8 mouse cellular contexts compared by ENCODE assay signal in genomic region chr7:46795287-46796205, GRCm38 (mm10). TPM values are rescaled to one million over a fixed set of nuclear protein-coding genes. Genes with fewer than 3 reads are reported as not detected.
DNase-seq lines count a peak whose midpoint lies in the region; ATAC-seq and TF ChIP-seq lines count a peak whose summit lies in the region.

Gene Hps5 (minus strand): TSS chr7:46796064.
Gene Gtf2h1 (plus strand): TSS chr7:46796103.

- TF ChIP-seq EP300 in liver, postnatal 0 days (IDR thresholded peaks at IDR 0.05; ENCODE audit: low read depth) = peak; percentile 50; the same call in 1 of the 2 replicates

- intact Hi-C loops in heart, postnatal 10 days (cut with DNase I) = loop anchor here (5.0 kb wide), 3 partner anchors 52 to 217 kb away; no protein-coding TSS in a partner anchor

- no peaks in the 10 kb centered on the region for H3K27me3 ChIP-seq in E14TG2a.4 (ENCODE audit: insufficient read depth, low read length)
- no peaks in the 10 kb centered on the region for H3K27me3 ChIP-seq in forebrain, embryonic 13.5 days
- H3K27me3 ChIP-seq in liver, postnatal 0 days (ENCODE audit: insufficient read depth, low read length) = no peaks in the 10 kb centered on the region
- H3K27me3 ChIP-seq in neural tube, embryonic 14.5 days (ENCODE audit: control insufficient read depth, insufficient read depth, low read length) = no peaks in the 10 kb centered on the region

- H3K36me3 ChIP-seq in E14TG2a.4 (ENCODE audit: insufficient read depth, low read length) = peaks cover 25% of the 10 kb centered on the region
- peaks cover 14% of the 10 kb centered on the region for H3K36me3 ChIP-seq in forebrain, embryonic 13.5 days (ENCODE audit: poor library complexity, severe bottlenecking)
- H3K36me3 ChIP-seq in liver, postnatal 0 days (replicated peaks; ENCODE audit: insufficient read depth, low read length) = peaks cover 8% of the 10 kb centered on the region
- H3K36me3 ChIP-seq in neural tube, embryonic 14.5 days (ENCODE audit: control insufficient read depth, insufficient read depth, low read length) = 0 out of 2 replicates have a peak, but pooled peaks cover 2% of the 10 kb centered on the region

- under 1% methylated on average over 57 of the region's 75 CpGs for WGBS in forebrain, embryonic 13.5 days
- WGBS in large intestine, adult 2 months = under 1% methylated on average over 74 of the region's 75 CpGs
- under 1% methylated on average over 67 of the region's 75 CpGs for WGBS in liver, postnatal 0 days (ENCODE audit: insufficient replicate concordance)
- under 1% methylated on average over 67 of the region's 75 CpGs for WGBS in neural tube, embryonic 14.5 days

- peak within 1 kb of the TSS; percentile 92 for H3K9ac ChIP-seq in forebrain, embryonic 13.5 days
- peak within 1 kb of the TSS; percentile 96 for H3K9ac ChIP-seq in liver, postnatal 0 days (replicated peaks)
- H3K9ac ChIP-seq in neural tube, embryonic 14.5 days (replicated peaks; ENCODE audit: low read depth, low read length) = peak within 1 kb of the TSS; percentile 96

- H3K4me2 ChIP-seq in forebrain, embryonic 13.5 days = peak within 1 kb of the TSS; percentile 87
- H3K4me2 ChIP-seq in liver, postnatal 0 days (ENCODE audit: low read depth, low read length) = peak within 1 kb of the TSS; percentile 99
- peak within 1 kb of the TSS; percentile 84 for H3K4me2 ChIP-seq in neural tube, embryonic 14.5 days (ENCODE audit: low read depth, low read length)

- peak; percentile 99 for ATAC-seq in forebrain, embryonic 13.5 days
- peak; percentile 97 for ATAC-seq in liver, postnatal 0 days
- peak; percentile 99 for ATAC-seq in neural tube, embryonic 14.5 days (ENCODE audit: low read depth)

- peak within 1 kb of the TSS; percentile 92 for H3K4me3 ChIP-seq in E14TG2a.4 (replicated peaks; ENCODE audit: low read length)
- H3K4me3 ChIP-seq in forebrain, embryonic 13.5 days = peak within 1 kb of the TSS; percentile 90
- H3K4me3 ChIP-seq in liver, postnatal 0 days (ENCODE audit: low read depth, low read length) = peak within 1 kb of the TSS; percentile 98
- peak within 1 kb of the TSS; percentile 92 for H3K4me3 ChIP-seq in neural tube, embryonic 14.5 days (ENCODE audit: low read depth, low read length)

- H3K4me1 ChIP-seq in E14TG2a.4 (replicated peaks; ENCODE audit: low read depth, low read length) = peaks cover 41% of the 10 kb centered on the region
- peaks cover 28% of the 10 kb centered on the region for H3K4me1 ChIP-seq in forebrain, embryonic 13.5 days
- peaks cover 22% of the 10 kb centered on the region for H3K4me1 ChIP-seq in liver, postnatal 0 days (ENCODE audit: insufficient read depth)
- peaks cover 23% of the 10 kb centered on the region for H3K4me1 ChIP-seq in neural tube, embryonic 14.5 days (ENCODE audit: control insufficient read depth, insufficient read depth, low read length)

- DNase-seq in c-Kit-positive CD71-positive TER-119-positive erythroid progenitor cells, embryonic 14.5 days (ENCODE audit: low spot score) = peak; percentile 97
- DNase-seq in heart, postnatal 10 days = peak; percentile 97 to 99
- DNase-seq in large intestine, adult 2 months (ENCODE audit: low read depth, low spot score) = peak; percentile 94
- peak; percentile 99 for DNase-seq in liver, postnatal 0 days
- peak; percentile 99 for DNase-seq in testis, postnatal 10 days (ENCODE audit: low spot score)

- TF ChIP-seq CTCF in E14TG2a.4 (conservative IDR thresholded peaks at IDR 0.05; ENCODE audit: low read length) = no peak
- peak; percentile 18; the same call in 1 of the 2 replicates for TF ChIP-seq CTCF in liver, postnatal 0 days (IDR thresholded peaks at IDR 0.05; ENCODE audit: low read depth)

- peak within 1 kb of the TSS; percentile 82 for H3K27ac ChIP-seq in forebrain, embryonic 13.5 days
- peak within 1 kb of the TSS; percentile 90 for H3K27ac ChIP-seq in liver, postnatal 0 days (ENCODE audit: low read depth)
- peak within 1 kb of the TSS; percentile 88 for H3K27ac ChIP-seq in neural tube, embryonic 14.5 days (ENCODE audit: low read depth, low read length)

- no peaks in the 10 kb centered on the region for H3K9me3 ChIP-seq in E14TG2a.4 (ENCODE audit: low read length)
- H3K9me3 ChIP-seq in forebrain, embryonic 13.5 days (replicated peaks) = no peaks in the 10 kb centered on the region
- H3K9me3 ChIP-seq in liver, postnatal 0 days (ENCODE audit: low read length) = no peaks in the 10 kb centered on the region
- no peaks in the 10 kb centered on the region for H3K9me3 ChIP-seq in neural tube, embryonic 14.5 days (ENCODE audit: control insufficient read depth, low read length)

RNA-seq across cellular contexts. Expression of gene Hps5, which starts in this region (rescaled TPM):
- polyA plus RNA-seq in forebrain, embryonic 13.5 days (2015; fragmentation: Nextera tagmentation; extraction: Ambion mirVana) = 15.0 and 16.1 TPM in 2 replicates
- total RNA-seq in heart, postnatal 10 days (2021) = 10 to 100 TPM; 11.6 TPM
- polyA plus RNA-seq in large intestine, adult 2 months (2012; rRNA removed) = 27.6 and 33.9 TPM in 2 replicates
- polyA plus RNA-seq in liver, postnatal 0 days (2015; fragmentation: Nextera tagmentation; extraction: Ambion mirVana) = 3.3 and 3.6 TPM in 2 replicates
- polyA plus RNA-seq in neural tube, embryonic 14.5 days (2014; fragmentation: Nextera tagmentation; extraction: Ambion mirVana) = 14.0 and 14.8 TPM in 2 replicates

RNA-seq across cellular contexts. Expression of gene Gtf2h1, which starts in this region (rescaled TPM):
- polyA plus RNA-seq in forebrain, embryonic 13.5 days (2015; fragmentation: Nextera tagmentation; extraction: Ambion mirVana) = 48.2 and 48.7 TPM in 2 replicates
- 10 to 100 TPM; 22.6 to 22.7 TPM for total RNA-seq in heart, postnatal 10 days (2021)
- 6.9 and 10.2 TPM in 2 replicates for polyA plus RNA-seq in large intestine, adult 2 months (2012; rRNA removed)
- 18.8 TPM in 2 replicates for polyA plus RNA-seq in liver, postnatal 0 days (2015; fragmentation: Nextera tagmentation; extraction: Ambion mirVana)
- polyA plus RNA-seq in neural tube, embryonic 14.5 days (2014; fragmentation: Nextera tagmentation; extraction: Ambion mirVana) = 40.5 and 44.9 TPM in 2 replicates

Comparison
In these comparisons a context has a peak if more than half of its experiments do, and no peak if none do; other contexts are left out.
1. Peak in every context shown above with its lines: DNase-seq, ATAC-seq, H3K4me3 ChIP-seq and H3K27ac ChIP-seq.